Mouse (Mus musculus) olfactory bulb, adult 2 months (tissue): ENCODE measurements at regions not wholly inside any gene's neighbourhood (a gene's known extent, or its start where the extent isn't known, plus 50 kb on each side); places are given as distances from the start of the nearest gene placed in this dataset.

Source experiments
- H3K27ac ChIP-seq: fragments of 200-500 bp; 2 replicates; pipeline ENCODE4 v1.5.1; 2012; ENCODE audit warnings: low read depth, low read length; ENCODE audit not compliant: insufficient read depth
- H3K4me1 ChIP-seq: fragments of 200-500 bp; 2 replicates; pipeline ENCODE4 v1.6.1; 2012; ENCODE audit warnings: low read length; ENCODE audit not compliant: control insufficient read depth, insufficient read depth
- H3K4me3 ChIP-seq: fragments of 200-500 bp; 2 replicates; pipeline ENCODE4 v1.5.1; 2012; ENCODE audit warnings: mild to moderate bottlenecking, low read depth, low read length, moderate library complexity; ENCODE audit not compliant: insufficient read depth
- CTCF ChIP-seq: fragments of 200-500 bp; IDR thresholded peaks from 2 replicates; pipeline ENCODE4 v1.5.1; 2012; ENCODE audit warnings: low read depth, mild to moderate bottlenecking, low read length, moderate library complexity; ENCODE audit not compliant: insufficient read depth
- POLR2A ChIP-seq: fragments of 200-500 bp; IDR thresholded peaks from 2 replicates; pipeline ENCODE4 v1.6.1; 2012; ENCODE audit warnings: mild to moderate bottlenecking, low read depth, low read length, moderate library complexity; ENCODE audit not compliant: insufficient read depth
- WGBS: fragments of 180-500 bp; shearing (Covaris S2); methylation state at CpG from one replicate; pipeline ENCODE4 v1.1.7; 2018; 5-methylcytosine and 5-hydroxymethylcytosine counted together

DNA sequence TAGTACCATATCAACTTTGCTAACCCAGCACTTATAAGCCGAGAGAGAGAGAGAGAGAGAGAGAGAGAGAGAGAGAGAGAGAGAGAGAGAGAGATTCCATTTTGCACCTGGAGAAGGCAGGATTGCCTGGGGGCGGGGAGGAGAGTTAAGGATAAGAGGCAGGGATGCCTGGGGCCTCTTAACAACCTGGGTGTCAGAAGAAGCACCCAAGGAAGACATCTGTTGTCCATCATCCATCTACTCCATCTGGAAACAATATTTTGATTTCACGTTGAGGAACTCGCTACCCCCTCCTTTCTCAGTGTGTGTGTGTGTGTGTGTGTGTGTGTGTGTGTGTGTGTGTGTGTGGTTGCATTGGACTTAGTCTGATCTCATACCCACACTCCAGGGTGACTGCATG, 232.8 kb downstream of the Mreg start:
- no peak overlapping the region for H3K4me3 ChIP-seq
- TF ChIP-seq CTCF: no peak
- no peaks in the 10 kb centered on the region for H3K4me1 ChIP-seq
- WGBS: 89% methylated on average over 4 of the region's 4 CpGs
- no peak overlapping the region for H3K27ac ChIP-seq

DNA sequence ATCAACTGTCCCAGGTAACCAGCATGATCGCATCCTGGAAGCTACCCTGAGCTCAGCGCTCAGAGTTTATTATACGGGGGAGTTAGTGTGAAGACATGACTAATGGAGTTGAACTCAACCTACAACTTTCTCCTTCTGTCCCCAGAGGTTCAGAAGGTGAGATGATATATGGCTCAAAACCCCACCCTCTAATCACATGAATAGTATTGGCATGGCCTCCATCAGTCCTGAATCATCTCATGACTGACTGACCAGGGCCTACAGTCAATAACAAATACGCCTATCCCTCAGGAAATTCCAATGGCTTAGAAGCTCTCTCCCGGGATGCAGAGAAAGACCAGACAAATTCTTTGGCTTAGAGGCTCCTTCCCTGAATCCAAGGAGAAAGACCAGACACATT, 234.7 kb downstream of the Mreg start:
- no peak overlapping the region for H3K4me3 ChIP-seq
- no peaks in the 10 kb centered on the region for H3K4me1 ChIP-seq
- 97% methylated on average over 5 of the region's 5 CpGs for WGBS
- TF ChIP-seq CTCF (no peak), POLR2A (no peak)
- H3K27ac ChIP-seq: no peak overlapping the region

DNA sequence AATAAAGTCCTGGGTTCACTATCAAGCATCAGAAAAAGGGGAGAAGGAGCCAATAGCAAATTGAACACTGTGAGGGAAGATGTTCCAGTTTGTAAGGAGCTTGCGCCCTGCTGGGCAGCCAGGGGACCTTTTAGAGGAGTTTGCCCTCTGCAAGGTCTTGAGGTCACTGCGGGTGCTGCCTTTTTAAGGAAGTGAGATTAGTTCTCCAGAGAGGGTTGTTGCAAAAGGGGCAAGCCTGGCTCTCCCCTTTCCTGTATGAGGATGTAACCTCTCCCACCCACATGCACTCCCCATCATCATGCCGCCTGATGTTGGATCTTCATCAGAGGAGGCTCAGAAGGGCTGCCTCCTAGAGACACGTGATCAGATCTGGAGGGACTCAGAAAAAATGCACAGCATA, 237.4 kb downstream of the Mreg start:
- H3K4me1 ChIP-seq: no peaks in the 10 kb centered on the region
- H3K27ac ChIP-seq: no peak overlapping the region
- WGBS: 84% methylated on average over 4 of the region's 4 CpGs
- no peak overlapping the region for H3K4me3 ChIP-seq
- TF ChIP-seq POLR2A (no peak), CTCF (no peak)

- Histone ChIP-seq H3K4me3 (no peak overlapping the region), H3K4me1 (no peaks in the 10 kb centered on the region), H3K27ac (no peak overlapping the region)
- 66% methylated on average over 6 of the region's 6 CpGs for WGBS
- TF ChIP-seq POLR2A (no peak), CTCF (no peak)
Observed at GRCm38 (mm10) chr1:71971943-71972342, 240.2 kb downstream of the Mreg start.

DNA sequence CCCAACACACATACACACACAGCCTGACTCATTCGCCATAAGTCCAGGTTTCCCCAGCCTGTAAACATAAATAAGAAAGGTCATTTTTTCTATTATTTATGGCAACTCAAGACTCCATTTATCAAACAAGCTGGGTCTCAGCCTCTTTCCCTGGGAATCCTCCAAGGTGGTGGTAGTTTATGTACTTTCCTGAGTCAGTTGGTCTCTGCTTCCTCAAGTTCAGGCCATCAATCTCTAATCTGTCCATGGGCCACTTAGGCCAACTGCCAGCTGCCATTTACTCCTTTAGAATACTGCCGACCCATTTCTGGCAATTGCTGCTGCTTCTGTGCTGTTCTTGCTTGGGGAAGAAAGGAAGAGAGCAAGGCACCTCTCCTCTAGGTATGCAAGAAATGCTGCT, 241.3 kb downstream of the Mreg start:
- no peak overlapping the region for H3K27ac ChIP-seq
- 72% methylated on average over 2 of the region's 2 CpGs for WGBS
- H3K4me3 ChIP-seq: no peak overlapping the region
- no peaks in the 10 kb centered on the region for H3K4me1 ChIP-seq
- TF ChIP-seq CTCF (no peak), POLR2A (no peak)

DNA sequence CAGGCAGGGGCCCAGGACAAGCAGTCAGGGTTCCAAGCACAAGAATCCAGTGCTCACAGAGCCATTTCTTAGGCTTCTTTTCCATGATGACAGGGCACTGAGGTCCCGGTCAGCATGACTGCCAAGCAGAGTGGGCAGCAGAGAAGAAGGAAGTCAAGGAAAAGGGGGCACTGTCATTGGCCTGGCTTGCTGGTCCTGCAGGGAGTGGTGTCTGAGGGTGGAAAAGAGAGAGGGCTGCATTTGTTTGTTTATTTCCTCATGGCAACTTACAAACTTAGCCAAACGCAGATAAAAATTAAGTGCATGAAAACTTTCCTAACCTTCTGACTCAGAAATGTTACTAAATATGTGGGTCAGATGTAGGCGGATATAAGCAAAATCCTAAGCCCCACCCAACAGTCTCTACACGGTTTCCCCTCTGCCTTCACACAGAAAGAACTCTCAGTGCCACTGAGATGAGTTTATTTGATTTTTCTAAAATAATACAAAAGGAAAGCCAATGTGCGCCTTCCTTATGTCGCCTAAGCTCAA, 244.5 kb downstream of the Mreg start:
- WGBS: 82% methylated on average over 6 of the region's 6 CpGs
- TF ChIP-seq POLR2A: no peak
- H3K4me1 ChIP-seq: no peaks in the 10 kb centered on the region

GRCm38 (mm10) chr1:71964450-71965126, 247.5 kb downstream of the Mreg start:
- WGBS: 93% methylated on average over 4 of the region's 4 CpGs
- no peak overlapping the region for H3K4me3 ChIP-seq
- no peak for TF ChIP-seq CTCF
- TF ChIP-seq POLR2A: no peak

More for the DNA sequence above, 244.5 kb downstream of the Mreg start:
- Histone ChIP-seq H3K4me3 (no peak overlapping the region), H3K27ac (no peak overlapping the region)

GRCm38 (mm10) chr1:71956940-71957339, 255.2 kb downstream of the Mreg start:
- Histone ChIP-seq H3K4me1 (peaks cover 2% of the 10 kb centered on the region; the same call in 1 of the 2 replicates), H3K4me3 (no peak overlapping the region), H3K27ac (no peak overlapping the region)
- no peak for TF ChIP-seq POLR2A
- TF ChIP-seq CTCF: no peak
- WGBS: 71% methylated on average over 3 of the region's 3 CpGs

More at GRCm38 (mm10) chr1:71964450-71965126, 247.5 kb downstream of the Mreg start:
- Histone ChIP-seq H3K4me1 (peaks cover 2% of the 10 kb centered on the region; the same call in 1 of the 2 replicates), H3K27ac (no peak overlapping the region)

DNA sequence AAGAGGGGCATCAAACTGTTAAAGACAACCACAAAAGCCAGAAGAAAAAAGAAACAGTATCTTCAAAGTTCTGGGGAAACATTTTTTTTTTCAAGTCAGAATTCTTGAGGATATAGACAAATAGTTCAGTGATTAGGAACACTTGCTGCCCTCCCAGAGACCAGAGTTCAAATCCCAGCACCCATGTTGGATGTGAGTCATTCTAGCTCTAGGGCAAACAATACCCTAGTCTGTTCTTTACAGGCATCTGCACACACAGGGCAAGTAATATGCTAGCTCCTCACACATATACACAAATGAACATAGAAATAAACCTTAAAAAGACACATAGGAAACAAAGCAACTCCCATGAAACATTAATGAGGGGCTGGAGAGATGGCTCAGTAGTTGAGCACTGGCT, 256.8 kb downstream of the Mreg start:
- Histone ChIP-seq H3K4me3 (no peak overlapping the region), H3K27ac (no peak overlapping the region), H3K4me1 (no peaks in the 10 kb centered on the region)
- TF ChIP-seq POLR2A (no peak), CTCF (no peak)
